Mouse (Mus musculus) kidney, postnatal 10 days (tissue): ENCODE data around the gene Zfp27.
"Not testable (repeated sequence)": the region's sequence is repeated elsewhere in the genome, so short reads cannot be mapped to it uniquely, and the experiment has no call there.

Experiments used
- DNase-seq: peaks from one replicate; pipeline ENCODE4 v3.0.0; 2021; ENCODE audit warnings: mixed read lengths

The Zfp27 gene

GRCm38 (mm10) chr7:29880916-29881315 lies 25.5 kb downstream of the Zfp27 start:
- DNase-seq: no peak

- no peak for DNase-seq
Measured at GRCm38 (mm10) chr7:29880056-29880455, 26.3 kb downstream of the Zfp27 start.

GRCm38 (mm10) chr7:29877561-29877960 lies 28.8 kb downstream of the Zfp27 start:
- not testable (repeated sequence) for DNase-seq

GRCm38 (mm10) chr7:29874256-29874655 lies 32.1 kb downstream of the Zfp27 start:
- no peak for DNase-seq

GRCm38 (mm10) chr7:29861660-29862059 lies 44.7 kb downstream of the Zfp27 start:
- no peak for DNase-seq

GRCm38 (mm10) chr7:29859532-29860517 lies 46.5 kb downstream of the Zfp27 start, which contains the start of gene Zfp420:
TSS of gene Zfp420 (plus strand) at chr7:29859979.
- DNase-seq: peak; percentile 93

- DNase-seq: peak; percentile 89
Measured at GRCm38 (mm10) chr7:29853219-29853842, 53.0 kb downstream of the Zfp27 start, which contains the start of gene Zfp940. TSS of gene Zfp940 (minus strand) at chr7:29853669.

- no peak for DNase-seq
Measured at GRCm38 (mm10) chr7:29852831-29853218, 53.5 kb downstream of the Zfp27 start.

- DNase-seq: no peak
Measured at GRCm38 (mm10) chr7:29844616-29845015, 61.8 kb downstream of the Zfp27 start.
